Mouse (Mus musculus): ENCODE measurements around the gene Dnmt1.

DNA sequence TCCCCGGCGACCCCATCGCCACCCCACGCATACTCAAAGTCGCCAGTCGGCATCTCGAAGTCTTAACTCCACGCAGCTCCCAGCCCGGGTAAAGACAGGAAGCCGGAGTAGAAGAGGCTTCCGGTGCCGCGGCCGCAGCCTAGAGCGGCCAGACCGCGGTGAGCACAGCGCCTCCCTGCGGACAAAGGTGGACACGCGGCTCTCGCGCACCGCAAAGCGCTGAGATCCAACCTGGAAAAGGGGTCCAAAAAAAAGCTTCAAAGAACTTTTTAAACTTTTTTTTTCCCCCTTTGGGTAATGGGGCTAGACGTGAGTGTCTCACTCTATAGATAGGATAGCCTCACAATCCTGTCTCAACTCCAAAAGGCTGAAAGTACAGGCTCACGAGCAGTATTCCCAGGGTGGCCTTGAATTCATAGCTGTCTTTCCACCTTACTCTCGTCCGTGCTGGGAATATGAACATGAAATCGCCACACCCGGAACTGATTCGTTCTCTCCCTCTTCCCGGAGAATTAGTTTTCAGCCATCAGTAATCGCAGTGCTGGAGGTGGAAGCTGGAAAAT is 61.1 kb downstream of the Dnmt1 start, which contains the start of gene Eif3g:
- peak; percentile 98 for TF ChIP-seq CTCF (IDR thresholded peaks at IDR 0.05; ENCODE audit: low read depth)
- TF ChIP-seq EP300 (IDR thresholded peaks at IDR 0.05; ENCODE audit: low read depth): no peak
